Mouse (Mus musculus) midbrain, embryonic 16.5 days (tissue): ENCODE measurements around the gene Prr12. TPM values are rescaled to one million over a fixed set of nuclear protein-coding genes. Genes with fewer than 3 reads are reported as not detected.

Experiments
- ATAC-seq: fragments of 200-750 bp; cut with Nextera tagmentation; 2 replicates; pipeline ENCODE4 v1.8.0; 2017; ENCODE audit warnings: moderate TSS enrichment
- H3K27ac ChIP-seq: fragments of 300-500 bp; sonication (generic); 2 replicates; pipeline ENCODE4 v1.5.1; 2014; ENCODE audit warnings: mild to moderate bottlenecking, low read length, mixed read lengths
- H3K27me3 ChIP-seq: fragments of 300-500 bp; sonication (generic); 2 replicates; pipeline ENCODE4 v1.6.1; 2014; ENCODE audit warnings: low read depth, low read length, mixed read lengths; ENCODE audit not compliant: control insufficient read depth, insufficient read depth
- H3K36me3 ChIP-seq: fragments of 300-500 bp; sonication (generic); 2 replicates; pipeline ENCODE4 v1.6.1; 2014; ENCODE audit warnings: mild to moderate bottlenecking, low read length, moderate library complexity, mixed read lengths; ENCODE audit not compliant: control insufficient read depth, insufficient read depth
- H3K4me1 ChIP-seq: fragments of 300-500 bp; sonication (generic); 2 replicates; pipeline ENCODE4 v1.6.1; 2014; ENCODE audit warnings: mild to moderate bottlenecking, low read length, mixed read lengths; ENCODE audit not compliant: control insufficient read depth, insufficient read depth
- H3K4me2 ChIP-seq: fragments of 300-500 bp; sonication (generic); 2 replicates; pipeline ENCODE4 v1.6.1; 2014; ENCODE audit warnings: mild to moderate bottlenecking, low read length, mixed read lengths
- H3K4me3 ChIP-seq: fragments of 300-500 bp; sonication (generic); 2 replicates; pipeline ENCODE4 v1.5.1; 2014; ENCODE audit warnings: low read depth, mild to moderate bottlenecking, low read length, moderate library complexity, mixed read lengths
- H3K9ac ChIP-seq: fragments of 300-500 bp; sonication (generic); 2 replicates; pipeline ENCODE4 v1.6.1; 2014; ENCODE audit warnings: low read depth, low read length, mixed read lengths
- H3K9me3 ChIP-seq: fragments of 300-500 bp; sonication (generic); replicated peaks from 2 replicates; pipeline ENCODE4 v1.6.1; 2014; ENCODE audit warnings: mild to moderate bottlenecking, low read length, mixed read lengths; ENCODE audit not compliant: control insufficient read depth, poor library complexity, severe bottlenecking
- WGBS: fragments of 180-500 bp; shearing (Covaris S2); extraction: QIAGEN DNeasy Blood & Tissue Kit; methylation state at CpG from one replicate; pipeline ENCODE4 v1.1.7; 2014; 5-methylcytosine and 5-hydroxymethylcytosine counted together
- polyA plus RNA-seq: library from polyadenylated mRNA; unstranded; fragments of >200 nt; fragmentation: Nextera tagmentation; extraction: Ambion mirVana; gene quantifications from 2 replicates; pipeline ENCODE4 v1.2.1, GENCODE M21; 2015

Gene Prr12
- polyA plus RNA-seq, 1 experiment from 2014 or later: 13.6 TPM

DNA sequence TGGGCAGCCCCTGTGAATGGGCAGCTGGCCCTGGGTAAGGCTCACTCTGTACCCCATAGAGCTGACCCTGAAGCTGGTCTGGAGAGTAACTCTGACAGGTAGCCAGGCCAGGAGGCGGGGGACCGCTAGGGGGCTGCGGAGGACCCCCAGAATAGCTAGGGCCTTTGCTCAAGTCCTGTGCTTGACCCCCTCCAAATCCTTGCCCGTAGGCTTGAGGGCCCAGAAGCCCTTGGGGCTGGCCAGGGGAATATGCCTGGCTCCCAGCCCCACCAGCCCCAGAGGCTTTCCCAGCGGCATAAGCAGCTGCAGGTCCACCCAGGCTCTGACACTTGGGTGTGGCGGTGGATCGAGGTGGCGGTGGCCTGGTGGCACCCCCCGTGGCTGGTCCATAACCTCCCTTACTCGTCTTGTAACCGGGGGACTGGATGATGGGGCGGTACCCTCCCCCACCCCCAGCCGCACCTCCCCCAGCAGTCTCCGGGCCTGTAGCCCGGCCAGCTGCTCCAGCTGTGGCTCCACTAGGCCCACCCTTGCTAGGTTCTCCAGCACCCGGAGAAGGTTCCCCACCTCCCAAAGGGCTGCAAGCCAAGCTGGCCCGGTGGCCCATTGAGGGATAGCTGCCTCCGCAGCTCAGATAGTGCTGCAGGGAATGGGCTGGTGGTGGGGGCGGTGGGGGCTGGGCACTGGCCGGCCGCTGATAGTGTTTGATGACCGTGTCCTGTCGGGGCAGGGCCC is 3.6 kb downstream of the Prr12 start:
- Histone ChIP-seq H3K4me2 (no peak overlapping the region), H3K36me3 (peaks cover 46% of the 10 kb centered on the region), H3K27me3 (no peaks in the 10 kb centered on the region), H3K9ac (no peak overlapping the region), H3K27ac (no peak overlapping the region), H3K4me1 (peaks cover 13% of the 10 kb centered on the region), H3K9me3 (no peaks in the 10 kb centered on the region), H3K4me3 (no peak overlapping the region)
- WGBS: 95% methylated on average over 23 of the region's 23 CpGs
- no peak for ATAC-seq

DNA sequence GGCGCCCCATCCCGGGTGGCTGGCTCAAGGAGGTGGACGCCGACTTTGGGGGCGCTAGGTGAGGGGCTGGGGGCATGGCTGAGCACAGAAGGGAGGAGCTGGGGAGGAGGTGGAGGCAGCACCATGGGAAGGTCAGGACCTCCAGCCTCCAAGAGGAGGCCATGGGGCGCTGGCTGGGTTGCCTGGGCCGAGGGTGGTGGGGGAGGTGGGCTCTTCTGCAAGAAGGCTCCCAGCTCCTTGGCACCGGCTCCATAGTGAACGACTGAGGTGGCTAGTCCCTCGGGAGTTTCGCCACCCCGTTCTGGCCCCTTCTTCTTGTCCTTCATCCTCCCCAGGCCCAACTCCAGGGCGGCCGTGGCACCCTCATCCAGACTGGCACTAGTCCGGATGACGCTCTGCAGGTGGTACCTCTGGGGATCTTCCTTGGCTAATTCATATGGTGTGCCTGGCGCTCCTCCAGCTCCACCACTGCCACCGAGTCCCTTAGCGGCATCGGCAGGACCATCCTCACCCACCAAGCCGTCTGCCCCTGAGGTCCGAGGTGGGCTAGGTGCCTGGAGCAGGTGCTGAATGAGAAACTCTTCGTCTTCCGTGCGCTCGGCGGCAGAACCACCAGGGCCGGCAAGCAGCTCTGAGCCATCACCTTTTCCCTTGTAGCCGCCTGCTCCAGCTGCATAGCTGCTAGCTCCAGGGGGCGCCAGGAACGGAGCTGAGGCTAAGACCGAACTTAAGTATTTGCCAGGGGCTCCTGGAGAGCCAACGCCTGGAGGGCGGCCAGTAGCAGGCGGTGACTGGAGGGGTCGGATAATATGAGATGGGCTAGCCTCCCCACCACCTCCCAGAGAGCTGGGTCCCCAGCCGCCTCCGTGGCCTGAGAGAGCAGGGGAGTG is 4.4 kb downstream of the Prr12 start:
- ATAC-seq: no peak
- H3K27ac ChIP-seq: no peak overlapping the region
- no peak overlapping the region for H3K4me2 ChIP-seq
- no peaks in the 10 kb centered on the region for H3K27me3 ChIP-seq
- H3K36me3 ChIP-seq: peaks cover 54% of the 10 kb centered on the region
- no peak overlapping the region for H3K4me3 ChIP-seq
- H3K9ac ChIP-seq: no peak overlapping the region
- WGBS: 92% methylated on average over 38 of the region's 38 CpGs
- H3K4me1 ChIP-seq: peaks cover 9% of the 10 kb centered on the region
- H3K9me3 ChIP-seq: no peaks in the 10 kb centered on the region

DNA sequence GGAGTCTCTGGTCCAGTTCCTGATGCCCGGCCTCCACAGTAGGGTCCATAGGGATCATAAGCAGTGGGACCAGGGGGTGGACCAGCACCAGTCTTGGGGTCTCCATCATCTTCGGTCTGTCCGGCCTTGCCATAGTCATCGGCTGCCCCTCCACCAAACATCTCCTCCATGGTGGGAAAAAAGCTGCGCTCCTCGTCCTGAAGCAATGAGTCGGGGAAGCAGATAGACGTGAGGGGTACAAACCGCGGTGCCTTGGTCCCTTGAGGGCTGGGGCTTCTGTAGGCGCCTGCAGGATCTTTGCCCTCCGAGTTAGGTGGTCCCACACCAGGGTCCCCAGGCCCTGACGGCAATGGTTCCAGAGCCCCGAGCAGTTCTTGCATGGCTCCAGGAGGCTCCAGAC is 5.2 kb downstream of the Prr12 start:
- 96% methylated on average over 14 of the region's 14 CpGs for whole genome bisulfite sequencing
- peaks cover 62% of the 10 kb centered on the region for H3K36me3 ChIP-seq
- H3K4me3 ChIP-seq: no peak overlapping the region
- H3K9ac ChIP-seq: no peak overlapping the region
- no peaks in the 10 kb centered on the region for H3K9me3 ChIP-seq
- no peak overlapping the region for H3K27ac ChIP-seq
- H3K4me2 ChIP-seq: no peak overlapping the region
- H3K4me1 ChIP-seq: peaks cover 9% of the 10 kb centered on the region
- ATAC-seq: no peak
- H3K27me3 ChIP-seq: no peaks in the 10 kb centered on the region

DNA sequence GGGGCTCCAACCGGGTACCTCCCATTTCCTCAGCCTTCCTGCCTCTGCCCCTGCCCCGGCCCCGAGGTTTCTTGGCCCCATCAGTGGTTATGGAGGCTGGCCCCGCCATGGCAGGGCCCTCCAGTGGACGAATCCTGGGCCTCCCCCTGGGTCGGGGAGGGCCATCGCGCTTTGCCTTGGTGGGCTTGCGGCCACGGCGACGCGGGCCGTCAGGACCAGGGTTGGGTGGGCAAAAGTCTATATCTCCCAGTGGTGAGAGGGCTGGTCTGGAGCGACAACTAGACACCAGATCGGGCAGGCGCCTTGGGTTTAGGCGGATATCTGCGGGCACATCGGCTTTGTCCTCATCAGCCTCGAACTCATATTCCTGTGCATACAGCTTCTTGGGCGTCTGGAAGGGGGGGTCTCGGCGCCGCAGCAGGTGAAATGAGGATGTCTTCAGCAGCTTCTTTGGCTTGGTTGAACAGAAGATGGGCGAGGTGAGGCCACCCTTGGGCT is 5.8 kb downstream of the Prr12 start:
- H3K4me3 ChIP-seq: no peak overlapping the region
- no peaks in the 10 kb centered on the region for H3K9me3 ChIP-seq
- H3K27ac ChIP-seq: no peak overlapping the region
- ATAC-seq: no peak
- H3K27me3 ChIP-seq: no peaks in the 10 kb centered on the region
- H3K9ac ChIP-seq: no peak overlapping the region
- H3K4me1 ChIP-seq: peaks cover 9% of the 10 kb centered on the region
- no peak overlapping the region for H3K4me2 ChIP-seq
- peaks cover 68% of the 10 kb centered on the region for H3K36me3 ChIP-seq
- WGBS: 96% methylated on average over 26 of the region's 26 CpGs

DNA sequence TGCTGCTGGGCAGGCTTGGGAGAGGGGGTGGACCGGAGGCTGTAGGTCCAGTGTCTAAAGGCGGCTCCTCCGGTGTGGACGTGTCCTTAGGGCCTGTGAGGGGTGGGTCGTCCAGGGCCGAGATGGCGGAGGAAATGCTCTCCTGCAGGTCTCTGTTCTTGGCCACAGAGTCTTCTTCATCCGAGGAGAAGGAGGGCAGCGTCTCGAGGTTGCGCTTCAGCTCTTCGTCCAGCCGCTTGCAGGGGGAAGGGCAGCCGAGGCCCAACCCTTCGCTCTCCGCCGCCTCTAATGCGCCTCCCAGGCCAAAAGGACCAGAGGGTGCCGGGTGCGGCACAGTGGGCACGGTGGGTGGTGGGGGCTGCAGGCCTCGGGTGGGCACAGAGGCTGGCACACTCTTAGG is 6.9 kb downstream of the Prr12 start:
- Histone ChIP-seq H3K27me3 (no peaks in the 10 kb centered on the region), H3K4me3 (no peak overlapping the region), H3K36me3 (peaks cover 76% of the 10 kb centered on the region), H3K4me1 (peaks cover 4% of the 10 kb centered on the region; the same call in 1 of the 2 replicates), H3K4me2 (no peak overlapping the region), H3K9ac (no peak overlapping the region), H3K27ac (no peak overlapping the region), H3K9me3 (no peaks in the 10 kb centered on the region)
- 94% methylated on average over 22 of the region's 22 CpGs for WGBS
- ATAC-seq: no peak

DNA sequence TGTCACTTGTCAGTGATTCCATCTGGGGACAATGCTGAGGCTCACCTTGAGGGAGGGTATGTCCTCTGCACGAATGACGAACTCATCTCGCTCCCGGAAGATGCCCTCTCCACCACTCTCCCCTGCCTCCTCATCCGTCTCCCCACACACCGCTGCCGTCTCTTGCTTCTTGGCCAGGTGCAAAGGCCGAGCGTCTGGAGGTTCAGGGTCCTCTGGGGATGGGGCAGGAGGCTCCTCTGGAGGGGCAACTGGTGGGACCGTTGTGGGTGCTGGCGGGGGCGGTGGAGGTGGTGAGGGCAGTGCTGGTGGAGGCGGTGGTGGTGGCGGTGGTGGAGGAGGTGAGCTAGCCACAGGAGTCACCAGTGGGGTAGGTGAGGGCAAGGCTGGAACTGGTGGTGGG is 9.4 kb downstream of the Prr12 start:
- Histone ChIP-seq H3K9ac (no peak overlapping the region), H3K4me2 (no peak overlapping the region), H3K9me3 (no peaks in the 10 kb centered on the region), H3K27me3 (no peaks in the 10 kb centered on the region), H3K27ac (no peak overlapping the region), H3K4me1 (no peaks in the 10 kb centered on the region), H3K4me3 (no peak overlapping the region), H3K36me3 (peaks cover 78% of the 10 kb centered on the region)
- no peak for ATAC-seq
- WGBS: 97% methylated on average over 14 of the region's 14 CpGs

DNA sequence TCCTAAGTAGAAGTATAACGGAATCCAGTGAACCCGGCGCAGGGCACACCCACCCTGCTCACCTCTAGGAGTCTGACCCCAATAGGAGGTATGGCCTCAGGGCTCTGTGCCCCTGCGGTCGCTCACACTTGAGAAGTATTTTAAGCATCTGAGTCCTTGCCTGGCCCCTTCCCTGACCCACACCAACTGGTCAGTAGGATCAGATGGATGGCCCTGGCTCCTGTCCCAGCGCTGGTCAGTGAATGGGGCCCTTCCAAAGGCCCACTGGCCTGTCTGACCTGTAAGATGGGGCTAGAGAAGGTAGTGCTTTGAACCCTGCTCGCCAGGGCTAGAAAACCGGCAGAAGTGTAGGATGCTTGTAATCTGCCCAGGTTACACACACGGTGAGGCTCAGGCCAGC is 11.8 kb downstream of the Prr12 start:
- WGBS: 94% methylated on average over 9 of the region's 9 CpGs
- H3K27ac ChIP-seq: no peak overlapping the region
- H3K4me1 ChIP-seq: no peaks in the 10 kb centered on the region
- no peaks in the 10 kb centered on the region for H3K9me3 ChIP-seq
- no peak overlapping the region for H3K4me3 ChIP-seq
- no peaks in the 10 kb centered on the region for H3K27me3 ChIP-seq
- no peak overlapping the region for H3K4me2 ChIP-seq
- no peak overlapping the region for H3K9ac ChIP-seq
- peaks cover 73% of the 10 kb centered on the region for H3K36me3 ChIP-seq
- ATAC-seq: no peak

DNA sequence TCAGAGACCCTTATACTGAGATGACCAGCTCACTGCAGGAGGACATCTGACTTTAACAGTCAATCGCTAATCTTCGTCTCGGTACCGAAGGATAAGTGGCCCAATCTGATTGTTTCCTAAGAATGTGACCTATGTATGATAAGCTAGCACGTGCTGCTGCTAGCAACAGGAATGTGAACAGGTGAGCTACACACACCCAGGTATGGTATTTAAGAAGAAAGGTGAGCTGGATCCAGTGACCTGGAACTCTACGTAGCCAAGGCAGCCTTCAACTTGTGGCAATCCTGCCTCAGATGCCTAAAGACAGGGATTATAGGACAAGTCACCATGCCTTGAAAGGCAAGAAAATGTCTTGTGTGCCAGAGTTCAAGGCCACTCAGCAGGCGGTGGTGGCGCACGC is 14.3 kb downstream of the Prr12 start:
- Histone ChIP-seq H3K4me2 (no peak overlapping the region), H3K4me1 (no peaks in the 10 kb centered on the region), H3K9me3 (no peaks in the 10 kb centered on the region), H3K27ac (no peak overlapping the region), H3K9ac (no peak overlapping the region), H3K4me3 (no peak overlapping the region), H3K27me3 (no peaks in the 10 kb centered on the region), H3K36me3 (peaks cover 81% of the 10 kb centered on the region)
- 95% methylated on average over 9 of the region's 9 CpGs for WGBS
- no peak for ATAC-seq
